Mouse (Mus musculus): ENCODE results near the gene Rictor. TPM values are rescaled to one million over a fixed set of nuclear protein-coding genes. Genes with fewer than 3 reads are reported as not detected.

Rictor gene
- polyA plus RNA-seq, 1 experiment from 2014 or later, result 13.5 TPM

DNA sequence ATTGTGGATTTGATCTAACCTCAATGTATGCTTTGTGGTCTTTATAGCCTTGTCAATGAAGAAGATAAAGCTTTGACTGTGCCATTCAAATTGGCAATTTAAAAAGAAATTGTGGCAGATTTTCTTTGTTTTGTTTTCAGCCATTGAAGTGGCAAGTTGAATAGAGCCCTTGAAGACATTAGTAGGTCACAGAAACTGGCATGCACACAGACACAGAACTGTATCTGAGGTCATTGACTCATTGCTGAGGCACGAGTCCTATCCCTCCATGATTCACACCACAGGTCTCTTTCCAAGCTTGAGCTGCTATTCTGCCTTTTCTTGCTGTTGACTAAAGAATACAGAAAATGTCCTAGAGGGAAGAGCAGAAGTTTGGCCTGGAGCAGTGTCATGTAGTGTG lies 141.7 kb downstream of the Rictor start:
- ATAC-seq, result no peak
- H3K36me3 ChIP-seq (ENCODE audit: control insufficient read depth, insufficient read depth), result 0 out of 2 replicates have a peak, but pooled peaks cover 4% of the 10 kb centered on the region
- no peak overlapping the region for H3K4me2 ChIP-seq (replicated peaks; ENCODE audit: low read depth)
- no peaks in the 10 kb centered on the region for H3K4me1 ChIP-seq (replicated peaks; ENCODE audit: control insufficient read depth, insufficient read depth, low read length)
- H3K9me3 ChIP-seq (ENCODE audit: control insufficient read depth), result no peaks in the 10 kb centered on the region
- 59% methylated on average over 1 of the region's 1 CpGs for WGBS
- TF ChIP-seq CTCF (IDR thresholded peaks at IDR 0.05; ENCODE audit: low read depth), result no peak
- H3K27ac ChIP-seq (ENCODE audit: low read depth, low read length), result no peak overlapping the region
- no peak overlapping the region for H3K4me3 ChIP-seq (ENCODE audit: low read depth, low read length)
- H3K9ac ChIP-seq (ENCODE audit: low read depth, low read length), result no peak overlapping the region
- H3K27me3 ChIP-seq (replicated peaks; ENCODE audit: control insufficient read depth, insufficient read depth, low read length), result no peaks in the 10 kb centered on the region

Other genes starting within 250 kb of the Rictor start
- 4.7 and 5.4 TPM in 2 replicates for gene Fyb, start 185.5 kb upstream of the Rictor start, polyA plus RNA-seq (2015; fragmentation: Nextera tagmentation; extraction: Ambion mirVana)
- 2.4 and 2.8 TPM in 2 replicates for gene Osmr, start 166.6 kb downstream of the Rictor start, polyA plus RNA-seq (2015; fragmentation: Nextera tagmentation; extraction: Ambion mirVana)

Measured in intestine, postnatal 0 days (tissue).